Mouse (Mus musculus) adrenal gland, postnatal 14 days (tissue): Measurements from ENCODE around the gene Zfp296. TPM values are rescaled to one million over a fixed set of nuclear protein-coding genes. Genes with fewer than 3 reads are reported as not detected.
"Not testable (repeated sequence)": the region's sequence is repeated elsewhere in the genome, so short reads cannot be mapped to it uniquely, and the experiment has no call there.

ENCODE experiments used
- DNase-seq: peaks from one replicate; pipeline ENCODE4 v3.0.0; 2021; ENCODE audit warnings: mixed read lengths
- total RNA-seq: library from RNA; stranded (reverse); gene quantifications from 2 replicates; pipeline ENCODE4 v1.2.3, GENCODE M21; 2021

The Zfp296 gene
- total RNA-seq, 1 experiment from 2014 or later = 0.44 TPM

GRCm38 (mm10) chr7:19562643-19563410 is 14.3 kb upstream of the Zfp296 start, which contains the start of gene Ppp1r37:
Gene Ppp1r37 (minus strand): TSS chr7:19563076.
- DNase-seq = peak; percentile 58

GRCm38 (mm10) chr7:19563884-19564283 is 13.2 kb upstream of the Zfp296 start:
- no peak for DNase-seq

GRCm38 (mm10) chr7:19564455-19564854 is 12.6 kb upstream of the Zfp296 start:
- DNase-seq = peak; percentile 36

GRCm38 (mm10) chr7:19565803-19566202 is 11.3 kb upstream of the Zfp296 start:
- DNase-seq = no peak

GRCm38 (mm10) chr7:19567426-19567825 is 9.7 kb upstream of the Zfp296 start:
- DNase-seq = no peak

GRCm38 (mm10) chr7:19569647-19570046 is 7.4 kb upstream of the Zfp296 start:
- no peak for DNase-seq

- DNase-seq = peak; percentile 90
Measured at GRCm38 (mm10) chr7:19572926-19573775, 3.9 kb upstream of the Zfp296 start.

GRCm38 (mm10) chr7:19573776-19574140 is 3.3 kb upstream of the Zfp296 start:
- DNase-seq = no peak

GRCm38 (mm10) chr7:19575559-19575958 is 1.5 kb upstream of the Zfp296 start:
- no peak for DNase-seq

- DNase-seq = peak; percentile 38
Measured at GRCm38 (mm10) chr7:19577877-19578414, 859 bp downstream of the Zfp296 start.

GRCm38 (mm10) chr7:19578436-19578835 is 1.3 kb downstream of the Zfp296 start:
- no peak for DNase-seq

- DNase-seq = no peak
Measured at GRCm38 (mm10) chr7:19579751-19580150, 2.7 kb downstream of the Zfp296 start.

- no peak for DNase-seq
Measured at GRCm38 (mm10) chr7:19580634-19581033, 3.5 kb downstream of the Zfp296 start.

- DNase-seq = no peak
Measured at GRCm38 (mm10) chr7:19586269-19586668, 9.2 kb downstream of the Zfp296 start.

- peak; percentile 71 for DNase-seq
Measured at GRCm38 (mm10) chr7:19589207-19589606, 12.1 kb downstream of the Zfp296 start.

GRCm38 (mm10) chr7:19589917-19590316 is 12.8 kb downstream of the Zfp296 start:
- DNase-seq = peak; percentile 90

- DNase-seq = no peak
Measured at GRCm38 (mm10) chr7:19593061-19593730, 16.1 kb downstream of the Zfp296 start.

GRCm38 (mm10) chr7:19600562-19600961 is 23.5 kb downstream of the Zfp296 start:
- DNase-seq = no peak

GRCm38 (mm10) chr7:19603055-19603454 is 26.0 kb downstream of the Zfp296 start:
- no peak for DNase-seq

GRCm38 (mm10) chr7:19603849-19604605 is 26.9 kb downstream of the Zfp296 start, which contains the start of gene Clasrp:
Gene Clasrp (minus strand): TSS chr7:19604486.
- peak; percentile 99 for DNase-seq

GRCm38 (mm10) chr7:19604606-19605214 is 27.6 kb downstream of the Zfp296 start:
- DNase-seq = not testable (repeated sequence)
